Mouse (Mus musculus) testis, adult 2 months (tissue): ENCODE data around the gene Diras2. TPM values are rescaled to one million over a fixed set of nuclear protein-coding genes. Genes with fewer than 3 reads are reported as not detected.

ENCODE experiments used
- H3K27ac ChIP-seq: fragments of 200-500 bp; 2 replicates; pipeline ENCODE4 v1.5.1; 2012; ENCODE audit warnings: low read depth, low read length; ENCODE audit not compliant: control insufficient read depth, insufficient read depth
- H3K27me3 ChIP-seq: fragments of 200-500 bp; 2 replicates; pipeline ENCODE4 v1.6.1; 2012; ENCODE audit warnings: mild to moderate bottlenecking, low read length, moderate library complexity; ENCODE audit not compliant: control insufficient read depth, insufficient read depth
- H3K36me3 ChIP-seq: fragments of 200-500 bp; 2 replicates; pipeline ENCODE4 v1.6.1; 2012; ENCODE audit warnings: mild to moderate bottlenecking, low read length; ENCODE audit not compliant: control insufficient read depth, insufficient read depth
- H3K4me1 ChIP-seq: fragments of 200-500 bp; 2 replicates; pipeline ENCODE4 v1.6.1; 2012; ENCODE audit warnings: low read length; ENCODE audit not compliant: control insufficient read depth, insufficient read depth
- H3K4me3 ChIP-seq: fragments of 200-500 bp; 2 replicates; pipeline ENCODE4 v1.5.1; 2012; ENCODE audit warnings: low read depth, mild to moderate bottlenecking, low read length, moderate library complexity, mixed read lengths; ENCODE audit not compliant: control insufficient read depth
- CTCF ChIP-seq: fragments of 200-500 bp; IDR thresholded peaks from 2 replicates; pipeline ENCODE4 v1.5.1; 2012; ENCODE audit warnings: low read depth, mild to moderate bottlenecking, inconsistent platforms, low read length, moderate library complexity; ENCODE audit not compliant: control insufficient read depth, insufficient read depth, insufficient replicate concordance
- POLR2A ChIP-seq: fragments of 200-500 bp; IDR thresholded peaks from 2 replicates; pipeline ENCODE4 v1.6.1; 2012; ENCODE audit warnings: low read depth, mild to moderate bottlenecking, inconsistent platforms, low read length, moderate library complexity; ENCODE audit not compliant: control insufficient read depth
- polyA plus RNA-seq: library from polyadenylated mRNA; depleted of rRNA; stranded (reverse); fragments of >200 nt; gene quantifications from 2 replicates; pipeline ENCODE4 v1.2.3, GENCODE M21; 2012; rRNA removed

Gene Diras2
- polyA plus RNA-seq: 1.5 and 2.4 TPM in 2 replicates

DNA sequence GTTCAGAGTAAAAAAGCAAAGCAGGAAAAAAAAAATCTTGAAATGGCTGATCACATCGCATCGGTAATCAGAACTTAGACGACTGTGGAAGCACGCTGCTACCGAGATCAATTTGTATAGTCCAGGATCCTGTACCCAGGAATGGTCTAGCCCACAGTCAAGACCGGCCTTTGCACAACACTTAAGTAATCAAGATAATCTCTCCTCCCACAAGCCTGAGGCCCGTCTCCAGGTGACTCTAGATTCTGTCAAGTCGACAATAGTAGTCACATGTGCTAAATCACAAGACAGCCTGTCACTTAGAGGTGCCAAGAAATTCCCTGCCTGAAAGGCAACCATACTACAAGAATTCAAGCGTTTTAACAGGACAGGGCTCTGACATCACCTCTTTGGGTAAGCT lies at the start of gene Diras2:
TSS of gene Diras2 (minus strand) at position 159 of the 400 bp plus-strand sequence.
- H3K4me3 ChIP-seq: peak within 1 kb of the TSS; percentile 50
- H3K4me1 ChIP-seq: peaks cover 6% of the 10 kb centered on the region
- no peaks in the 10 kb centered on the region for H3K36me3 ChIP-seq
- no peak within 1 kb of the TSS for H3K27ac ChIP-seq
- peaks cover 3% of the 10 kb centered on the region for H3K27me3 ChIP-seq
- TF ChIP-seq CTCF (no peak), POLR2A (no peak)

DNA sequence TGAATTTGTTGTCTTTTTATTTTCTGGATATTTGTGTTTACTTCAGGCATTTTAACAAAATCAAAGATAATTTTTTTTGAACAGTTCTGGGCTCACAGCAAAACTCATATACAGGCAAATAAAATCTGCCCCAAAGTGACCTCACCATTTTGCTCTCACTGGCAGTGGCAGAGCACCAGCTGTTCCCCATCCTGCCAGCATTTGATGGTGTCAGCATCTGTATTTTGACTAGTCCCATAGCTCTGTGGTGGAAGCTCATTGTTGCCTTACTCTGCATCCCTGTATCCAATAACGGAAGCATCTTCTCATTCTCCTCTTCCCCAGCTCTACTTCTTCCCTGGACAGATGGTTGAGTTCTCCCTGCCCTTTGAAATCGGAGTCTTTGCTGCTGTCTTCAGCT lies 47.7 kb upstream of the Diras2 start:
- Histone ChIP-seq H3K27ac (no peak overlapping the region), H3K4me3 (no peak overlapping the region), H3K27me3 (no peaks in the 10 kb centered on the region), H3K4me1 (peaks cover 10% of the 10 kb centered on the region), H3K36me3 (no peaks in the 10 kb centered on the region)
- TF ChIP-seq CTCF: no peak

DNA sequence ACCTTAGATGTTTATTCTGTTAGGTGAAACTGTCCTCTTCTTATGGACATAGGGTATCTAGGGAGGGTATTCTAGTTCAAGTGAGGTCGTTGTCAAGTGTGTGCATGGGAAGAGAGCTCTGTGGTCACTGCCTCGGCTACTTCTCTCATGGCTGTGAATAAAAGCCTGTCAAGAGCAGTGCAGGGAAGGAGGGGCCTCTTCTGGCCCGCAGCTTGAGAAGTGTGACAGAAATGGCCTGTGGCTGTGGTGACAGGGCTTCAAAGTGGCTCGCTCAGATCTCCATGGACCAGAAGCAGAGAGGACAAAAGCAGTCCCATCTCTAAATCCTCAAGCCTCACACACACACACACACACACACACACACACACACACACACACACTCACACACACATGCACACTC lies 46.9 kb upstream of the Diras2 start:
- H3K27ac ChIP-seq: no peak overlapping the region
- H3K36me3 ChIP-seq: no peaks in the 10 kb centered on the region
- H3K4me3 ChIP-seq: no peak overlapping the region
- TF ChIP-seq POLR2A (no peak), CTCF (no peak)
- H3K4me1 ChIP-seq: peaks cover 4% of the 10 kb centered on the region
- no peaks in the 10 kb centered on the region for H3K27me3 ChIP-seq

DNA sequence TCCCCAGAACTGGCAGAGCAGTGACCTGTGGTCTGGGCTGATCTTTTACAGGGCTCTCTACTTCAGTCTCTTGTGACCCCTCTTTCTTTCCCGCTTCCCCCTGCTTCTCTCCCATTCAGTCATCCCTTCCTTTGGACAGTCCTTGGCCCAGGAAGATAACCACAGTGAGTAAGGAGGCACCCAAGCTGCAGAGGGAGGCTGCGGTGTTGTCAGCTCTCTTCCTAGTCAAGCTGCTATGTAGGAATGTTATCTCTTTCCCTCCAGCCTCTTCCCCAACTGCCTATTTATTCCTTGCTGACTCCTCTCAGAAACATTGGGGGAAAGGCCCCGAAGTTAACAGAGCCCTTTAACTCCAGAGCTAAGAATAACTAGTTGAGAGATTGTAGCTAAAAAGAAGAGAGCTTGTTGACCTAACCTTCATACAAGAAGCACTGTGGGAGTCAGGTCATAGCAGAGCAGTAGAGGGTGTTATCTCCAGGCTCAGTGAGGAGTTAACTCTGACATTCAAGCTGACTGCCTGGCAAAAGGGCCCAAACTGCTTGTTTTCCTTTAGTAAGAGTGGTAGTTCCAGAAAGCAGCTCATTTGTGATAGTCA lies 46.3 kb upstream of the Diras2 start:
- Histone ChIP-seq H3K4me3 (no peak overlapping the region), H3K27ac (no peak overlapping the region), H3K4me1 (no peaks in the 10 kb centered on the region), H3K27me3 (no peaks in the 10 kb centered on the region), H3K36me3 (no peaks in the 10 kb centered on the region)
- TF ChIP-seq POLR2A: no peak
- TF ChIP-seq CTCF: no peak

DNA sequence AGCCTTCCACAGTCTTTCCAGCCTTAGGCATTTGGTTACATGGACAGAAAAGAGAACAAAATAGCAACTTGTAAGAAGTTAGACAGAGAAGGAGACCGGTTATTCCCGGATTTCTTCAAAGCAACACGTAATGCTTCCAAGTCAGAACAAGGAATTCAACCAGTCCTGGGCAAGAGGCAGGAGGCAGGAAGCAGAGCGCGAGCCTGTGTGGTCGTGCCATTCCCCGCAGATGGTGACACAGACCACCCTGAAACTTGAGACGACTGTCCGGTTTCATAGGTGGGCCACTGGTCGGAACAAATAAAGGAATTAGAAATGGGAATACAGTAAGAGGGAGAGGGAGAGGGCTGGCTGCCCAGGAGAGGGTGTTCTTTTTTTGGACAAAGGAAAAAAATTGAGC lies 45.8 kb upstream of the Diras2 start:
- H3K4me1 ChIP-seq: no peaks in the 10 kb centered on the region
- H3K27me3 ChIP-seq: no peaks in the 10 kb centered on the region
- no peak overlapping the region; the same call in 1 of the 2 replicates for H3K27ac ChIP-seq
- TF ChIP-seq POLR2A: no peak
- H3K4me3 ChIP-seq: no peak overlapping the region
- no peaks in the 10 kb centered on the region for H3K36me3 ChIP-seq

DNA sequence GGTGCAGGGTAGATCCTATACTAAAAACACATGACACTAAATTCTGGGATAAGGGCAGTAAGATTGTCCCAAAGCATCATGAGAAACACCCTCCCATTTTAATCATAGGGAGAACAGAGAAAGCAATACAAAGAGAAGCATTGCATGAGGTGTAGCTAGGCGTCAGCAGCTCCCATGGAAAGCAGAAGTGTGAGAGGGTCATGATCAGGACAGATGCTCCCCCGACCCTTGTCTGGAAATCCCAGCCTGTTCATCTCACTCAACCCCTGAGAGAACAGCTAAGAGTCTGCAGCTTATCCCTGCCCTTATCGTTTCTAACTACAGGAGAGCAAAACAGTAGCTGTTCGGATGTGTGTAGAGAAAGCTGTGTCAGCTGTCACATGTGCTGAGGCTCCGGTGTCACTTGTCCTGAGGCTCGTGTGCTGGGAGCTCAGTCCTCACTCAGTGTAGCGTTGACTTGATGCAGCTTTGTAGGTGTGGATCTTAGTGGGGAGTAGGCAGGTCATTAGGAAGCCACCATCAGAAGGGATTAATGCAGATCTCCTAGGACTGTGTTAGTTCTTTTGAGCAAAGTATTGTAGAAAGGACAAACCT lies 45.0 kb upstream of the Diras2 start:
- Histone ChIP-seq H3K36me3 (no peaks in the 10 kb centered on the region), H3K4me3 (no peak overlapping the region), H3K27me3 (no peaks in the 10 kb centered on the region), H3K27ac (no peak overlapping the region), H3K4me1 (no peaks in the 10 kb centered on the region)
- TF ChIP-seq POLR2A (no peak), CTCF (no peak)

DNA sequence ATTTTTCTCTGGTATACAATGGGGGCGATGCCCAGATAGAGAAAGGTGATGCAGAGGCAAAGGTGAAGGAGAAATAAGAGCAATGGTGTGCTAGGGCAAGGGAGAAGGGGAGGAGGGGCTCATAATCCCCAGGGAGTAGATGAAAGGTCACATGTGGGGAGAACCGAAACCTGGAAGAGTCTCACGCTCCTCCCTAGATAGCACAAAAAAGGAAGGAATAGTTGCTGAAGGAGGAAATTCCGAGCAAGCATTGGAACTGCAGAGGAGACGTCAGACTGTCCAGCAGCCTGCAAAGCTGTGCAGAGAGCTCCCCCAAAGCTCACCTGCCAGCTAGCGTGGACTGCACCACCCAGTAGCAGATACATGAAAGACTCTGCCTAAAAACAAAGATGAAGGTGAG lies 44.4 kb upstream of the Diras2 start:
- no peak for TF ChIP-seq POLR2A
- TF ChIP-seq CTCF: no peak
- Histone ChIP-seq H3K27ac (no peak overlapping the region), H3K27me3 (no peaks in the 10 kb centered on the region), H3K36me3 (no peaks in the 10 kb centered on the region), H3K4me1 (no peaks in the 10 kb centered on the region), H3K4me3 (no peak overlapping the region)
